Mouse (Mus musculus): Measurements from ENCODE around the gene Pex11g.

DNA sequence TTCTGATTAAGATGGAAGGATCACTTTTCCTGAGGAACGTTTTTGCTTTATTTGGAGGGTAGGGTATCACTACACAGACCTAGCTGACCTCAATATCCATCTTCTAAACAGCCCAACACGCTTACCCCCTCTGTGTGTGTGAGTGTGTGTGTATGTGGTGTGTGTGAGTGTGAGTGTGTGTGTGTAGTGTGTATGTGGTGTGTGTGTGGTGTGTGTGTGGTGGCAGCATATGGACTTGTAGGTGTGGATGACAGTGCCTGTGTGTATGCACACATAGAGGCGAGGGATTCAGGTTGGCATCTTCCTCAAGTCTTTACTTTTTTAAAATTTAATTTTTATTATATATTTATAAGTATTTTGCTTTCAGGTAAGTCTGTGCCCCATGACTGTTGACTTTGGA is 31.1 kb upstream of the Pex11g start:
- TF ChIP-seq POLR2A (IDR thresholded peaks at IDR 0.05; ENCODE audit: low read depth, low read length), result no peak
- no peak for TF ChIP-seq CTCF (conservative IDR thresholded peaks at IDR 0.05; ENCODE audit: insufficient read depth, insufficient read length, low read depth, low read length)
